Mouse (Mus musculus): ENCODE measurements around the gene Ccdc87.
"Not testable (repeated sequence)": the region's sequence is repeated elsewhere in the genome, so short reads cannot be mapped to it uniquely, and the experiment has no call there.

The Ccdc87 gene

GRCm38 (mm10) chr19:4839149-4839548 is at the start of gene Ccdc87, which contains the start of gene Ccs:
Gene Ccdc87 (plus strand): TSS chr19:4839366.
Gene Ccs (minus strand): TSS chr19:4839332.
- DNase-seq (ENCODE audit: low spot score) = peak; percentile 90

- DNase-seq (ENCODE audit: low spot score) = no peak
Measured at GRCm38 (mm10) chr19:4793281-4793830, 45.8 kb upstream of the Ccdc87 start.

- peak; percentile 94 for DNase-seq (ENCODE audit: low spot score)
Measured at GRCm38 (mm10) chr19:4793831-4794422, 45.2 kb upstream of the Ccdc87 start, which contains the start of gene Rbm4. Gene Rbm4 (minus strand): TSS chr19:4793901.

GRCm38 (mm10) chr19:4795929-4796328 is 43.2 kb upstream of the Ccdc87 start:
- no peak for DNase-seq (ENCODE audit: low spot score)

GRCm38 (mm10) chr19:4797846-4798245 is 41.3 kb upstream of the Ccdc87 start:
- DNase-seq (ENCODE audit: low spot score) = no peak

GRCm38 (mm10) chr19:4799083-4799482 is 40.1 kb upstream of the Ccdc87 start:
- no peak for DNase-seq (ENCODE audit: low spot score)

GRCm38 (mm10) chr19:4802691-4803091 is 36.5 kb upstream of the Ccdc87 start:
- no peak for DNase-seq (ENCODE audit: low spot score)

GRCm38 (mm10) chr19:4803283-4803682 is 35.9 kb upstream of the Ccdc87 start:
- no peak for DNase-seq (ENCODE audit: low spot score)

GRCm38 (mm10) chr19:4810309-4810708 is 28.9 kb upstream of the Ccdc87 start:
- DNase-seq (ENCODE audit: low spot score) = no peak

GRCm38 (mm10) chr19:4810746-4811062 is 28.5 kb upstream of the Ccdc87 start:
- no peak for DNase-seq (ENCODE audit: low spot score)

- peak; percentile 94 for DNase-seq (ENCODE audit: low spot score)
Measured at GRCm38 (mm10) chr19:4811063-4811908, 27.9 kb upstream of the Ccdc87 start, which contains the start of the genes Gm21992 and Rbm14. Gene Gm21992 (minus strand): TSS chr19:4811612. Gene Rbm14 (minus strand): TSS chr19:4811634.

- DNase-seq (ENCODE audit: low spot score) = no peak
Measured at GRCm38 (mm10) chr19:4811909-4812242, 27.3 kb upstream of the Ccdc87 start.

- DNase-seq (ENCODE audit: low spot score) = not testable (repeated sequence)
Measured at GRCm38 (mm10) chr19:4812334-4812949, 26.7 kb upstream of the Ccdc87 start.

GRCm38 (mm10) chr19:4813015-4813414 is 26.2 kb upstream of the Ccdc87 start:
- no peak for DNase-seq (ENCODE audit: low spot score)

GRCm38 (mm10) chr19:4817182-4817835 is 21.9 kb upstream of the Ccdc87 start:
- DNase-seq (ENCODE audit: low spot score) = no peak

GRCm38 (mm10) chr19:4820678-4821303 is 18.4 kb upstream of the Ccdc87 start:
- peak; percentile 73 for DNase-seq (ENCODE audit: low spot score)

GRCm38 (mm10) chr19:4828444-4829114 is 10.6 kb upstream of the Ccdc87 start:
- no peak for DNase-seq (ENCODE audit: low spot score)

GRCm38 (mm10) chr19:4829156-4829555 is 10.0 kb upstream of the Ccdc87 start:
- DNase-seq (ENCODE audit: low spot score) = no peak

- DNase-seq (ENCODE audit: low spot score) = no peak
Measured at GRCm38 (mm10) chr19:4833977-4834376, 5.2 kb upstream of the Ccdc87 start.

GRCm38 (mm10) chr19:4836096-4836495 is 3.1 kb upstream of the Ccdc87 start:
- no peak for DNase-seq (ENCODE audit: low spot score)

- DNase-seq (ENCODE audit: low spot score) = no peak
Measured at GRCm38 (mm10) chr19:4837049-4837448, 2.1 kb upstream of the Ccdc87 start.

All from MN1 (cell line).